Mouse (Mus musculus) frontal cortex, postnatal 14 days (tissue): ENCODE data around the gene C1qb.

Experiments used
- DNase-seq, 2 experiments: peaks; one replicate each; pipeline ENCODE4 v3.0.0; 2022; ENCODE audit warnings: low spot score in 2 of 2

C1qb gene

GRCm38 (mm10) chr4:136886101-136886500 is at the start of gene C1qb:
TSS of gene C1qb (minus strand) at chr4:136886187.
- DNase-seq, result peak in 1 of 2 experiments; percentile 40

- DNase-seq, result no peak
Measured at GRCm38 (mm10) chr4:136934746-136935613, 49.0 kb upstream of the C1qb start.

- no peak for DNase-seq
Measured at GRCm38 (mm10) chr4:136930474-136930873, 44.5 kb upstream of the C1qb start.

- no peak for DNase-seq
Measured at GRCm38 (mm10) chr4:136928928-136929327, 42.9 kb upstream of the C1qb start.

- no peak for DNase-seq
Measured at GRCm38 (mm10) chr4:136925804-136926203, 39.8 kb upstream of the C1qb start.

- DNase-seq, result no peak
Measured at GRCm38 (mm10) chr4:136924529-136924928, 38.5 kb upstream of the C1qb start.

- no peak for DNase-seq
Measured at GRCm38 (mm10) chr4:136919526-136919925, 33.5 kb upstream of the C1qb start.

GRCm38 (mm10) chr4:136918834-136919233 is 32.8 kb upstream of the C1qb start:
- no peak for DNase-seq

- DNase-seq, result no peak
Measured at GRCm38 (mm10) chr4:136917165-136917524, 31.2 kb upstream of the C1qb start.

- no peak for DNase-seq
Measured at GRCm38 (mm10) chr4:136916359-136917164, 30.6 kb upstream of the C1qb start.

- no peak for DNase-seq
Measured at GRCm38 (mm10) chr4:136912841-136913240, 26.9 kb upstream of the C1qb start.

- no peak for DNase-seq
Measured at GRCm38 (mm10) chr4:136911804-136912203, 25.8 kb upstream of the C1qb start.

- DNase-seq, result no peak
Measured at GRCm38 (mm10) chr4:136911211-136911646, 25.2 kb upstream of the C1qb start.

- DNase-seq, result no peak
Measured at GRCm38 (mm10) chr4:136907809-136908208, 21.8 kb upstream of the C1qb start.

- no peak for DNase-seq
Measured at GRCm38 (mm10) chr4:136907033-136907432, 21.0 kb upstream of the C1qb start.

GRCm38 (mm10) chr4:136904767-136905539 is 19.0 kb upstream of the C1qb start:
- no peak for DNase-seq

GRCm38 (mm10) chr4:136899154-136899553 is 13.2 kb upstream of the C1qb start:
- no peak for DNase-seq

- no peak for DNase-seq
Measured at GRCm38 (mm10) chr4:136898637-136899036, 12.7 kb upstream of the C1qb start, which contains the start of gene C1qa. TSS of gene C1qa (minus strand) at chr4:136898803.

GRCm38 (mm10) chr4:136898084-136898598 is 12.2 kb upstream of the C1qb start:
- DNase-seq, result no peak

GRCm38 (mm10) chr4:136896461-136896860 is 10.5 kb upstream of the C1qb start:
- DNase-seq, result no peak

GRCm38 (mm10) chr4:136895861-136896260 is 9.9 kb upstream of the C1qb start:
- DNase-seq, result no peak

- no peak for DNase-seq
Measured at GRCm38 (mm10) chr4:136894821-136895220, 8.8 kb upstream of the C1qb start.
